In the genomic region with DNA sequence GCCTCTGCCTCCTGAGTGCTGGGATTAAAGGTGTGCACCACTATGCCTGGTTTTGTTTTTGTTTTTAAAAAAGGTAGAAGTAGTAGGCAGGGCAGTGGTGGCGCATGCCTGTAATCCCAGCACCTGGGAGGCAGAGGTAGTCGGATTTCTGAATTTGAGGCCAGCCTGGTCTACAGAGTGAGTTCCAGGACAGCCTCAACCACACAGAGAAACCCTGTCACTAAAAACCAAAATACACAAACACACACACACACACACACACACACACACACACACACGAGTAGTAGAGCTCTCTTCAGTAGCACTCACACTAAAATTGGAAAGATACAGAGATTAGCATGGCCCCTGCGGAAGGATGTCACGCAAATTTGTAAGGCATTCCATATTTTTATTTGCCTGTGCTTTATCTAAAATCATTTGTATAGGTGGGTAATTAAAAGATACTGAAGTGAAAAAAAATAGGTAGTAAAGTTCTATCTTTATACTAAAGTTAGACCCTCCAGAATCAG, we compare ENCODE assay signal across 8 mouse cellular contexts. TPM values are rescaled to one million over a fixed set of nuclear protein-coding genes. Genes with fewer than 3 reads are reported as not detected.
DNase-seq lines count a peak whose midpoint lies in the region; ATAC-seq and TF ChIP-seq lines count a peak whose summit lies in the region.

No protein-coding gene starts in this region.

- no peak overlapping the region for H3K4me2 ChIP-seq in hindbrain, embryonic 13.5 days

- WGBS in liver, adult 2 months: 64% methylated on average over 5 of the region's 5 CpGs
- WGBS in hindbrain, embryonic 13.5 days: 80% methylated on average over 5 of the region's 5 CpGs
- 18% methylated on average over 5 of the region's 5 CpGs for WGBS in macrophage (ENCODE audit: missing documents)

- H3K9me3 ChIP-seq in hindbrain, embryonic 13.5 days: no peaks in the 10 kb centered on the region

- H3K9ac ChIP-seq in liver, adult 2 months (ENCODE audit: low read depth, low read length): no peak overlapping the region
- no peak overlapping the region for H3K9ac ChIP-seq in hindbrain, embryonic 13.5 days

- peak overlapping the region; percentile 51 for H3K27ac ChIP-seq in liver, adult 2 months (replicated peaks; ENCODE audit: insufficient read depth, low read depth, low read length)
- H3K27ac ChIP-seq in brown adipose tissue, adult 24 weeks (replicated peaks; ENCODE audit: low read depth, low read length): peak overlapping the region; percentile 66
- peak overlapping the region; percentile 89; the same call in 1 of the 2 replicates for H3K27ac ChIP-seq in hindbrain, embryonic 13.5 days
- peak overlapping the region; percentile 98 for H3K27ac ChIP-seq in macrophage

- no peaks in the 10 kb centered on the region for H3K27me3 ChIP-seq in liver, adult 2 months (ENCODE audit: control insufficient read depth, insufficient read depth, low read length)
- no peaks in the 10 kb centered on the region for H3K27me3 ChIP-seq in hindbrain, embryonic 13.5 days

- peaks cover 16% of the 10 kb centered on the region for H3K4me1 ChIP-seq in liver, adult 2 months (ENCODE audit: control insufficient read depth, insufficient read depth, low read length)
- peaks cover 11% of the 10 kb centered on the region; the same call in 1 of the 2 replicates for H3K4me1 ChIP-seq in brown adipose tissue, adult 24 weeks (ENCODE audit: control insufficient read depth, insufficient read depth, insufficient read length, low read length)
- peaks cover 47% of the 10 kb centered on the region for H3K4me1 ChIP-seq in hindbrain, embryonic 13.5 days (replicated peaks)

- peaks cover 4% of the 10 kb centered on the region; the same call in 1 of the 2 replicates for H3K36me3 ChIP-seq in liver, adult 2 months (ENCODE audit: control insufficient read depth, insufficient read depth, low read length)
- H3K36me3 ChIP-seq in hindbrain, embryonic 13.5 days: peaks cover 2% of the 10 kb centered on the region
- H3K36me3 ChIP-seq in macrophage (ENCODE audit: inconsistent target): peaks cover 18% of the 10 kb centered on the region; the same call in 1 of the 2 replicates

- no peak overlapping the region for H3K4me3 ChIP-seq in liver, adult 2 months (ENCODE audit: insufficient read depth, low read depth, low read length)
- H3K4me3 ChIP-seq in brown adipose tissue, adult 24 weeks (ENCODE audit: insufficient read depth, low read depth, low read length): peak overlapping the region; percentile 6; the same call in 1 of the 2 replicates
- no peak overlapping the region for H3K4me3 ChIP-seq in hindbrain, embryonic 13.5 days
- H3K4me3 ChIP-seq in macrophage (ENCODE audit: inconsistent target): peak overlapping the region; percentile 94; the same call in 1 of the 2 replicates

- no peak for TF ChIP-seq CTCF in liver, adult 2 months (IDR thresholded peaks at IDR 0.05; ENCODE audit: low read depth, low read length)

- no peak for TF ChIP-seq POLR2A in liver, adult 2 months (IDR thresholded peaks at IDR 0.05; ENCODE audit: extremely low read depth, insufficient read depth, low read length)

- no peak for DNase-seq in liver, adult 2 months (ENCODE audit: extremely low read depth, low read depth, low spot score)
- no peak for DNase-seq in liver
- DNase-seq in adrenal gland, postnatal 14 days: no peak
- DNase-seq in layer of hippocampus, postnatal 36 days: no peak
- DNase-seq in retina, postnatal 1 day: no peak

- H3K79me2 ChIP-seq in liver, adult 2 months (ENCODE audit: control insufficient read depth, insufficient read depth, low read length): no peaks in the 10 kb centered on the region
- peaks cover 42% of the 10 kb centered on the region for H3K79me2 ChIP-seq in macrophage (ENCODE audit: inconsistent target)

- ATAC-seq in hindbrain, embryonic 13.5 days (ENCODE audit: low FRiP score): no peak

RNA-seq across cellular contexts. Expression of a gene that starts 0.8 kb away (rescaled TPM):
- 15.9 and 20.3 TPM in 2 replicates for total RNA-seq in liver, adult 2 months (2014; rRNA removed)
- 12.2 and 16.8 TPM in 2 replicates for polyA plus RNA-seq in liver, adult 2 months (2012; rRNA removed)
- polyA plus RNA-seq in brown adipose tissue, adult 24 weeks (2012; ENCODE audit: insufficient read depth, insufficient read length, missing spikeins): 13.6 and 16.8 TPM in 2 replicates
- 100 and 102 TPM in 2 replicates for polyA plus RNA-seq in hindbrain, embryonic 13.5 days (2015; fragmentation: Nextera tagmentation; extraction: Ambion mirVana)
- 10 to 100 TPM; 16.4 to 97.6 (median 62.9) TPM for total RNA-seq in macrophage (2018; cell fraction: chromatin; rRNA removed)
- total RNA-seq in macrophage (2018; cell fraction: cytosol; rRNA removed): 100 to 1,000 TPM; 271 to 390 (median 328) TPM
- total RNA-seq in macrophage (2018; cell fraction: nucleus; rRNA removed): 100 to 1,000 TPM in 14 of 26 experiments, 10 to 100 TPM in 12; 34.4 to 199 (median 109) TPM
- 359 to 667 TPM (median 372 TPM) in 3 replicates for polyA plus RNA-seq in macrophage (2018)
- total RNA-seq in adrenal gland, postnatal 14 days (2021): 83.0 and 109 TPM in 2 replicates
- 10 to 100 TPM in 1 of 2 experiments, 1 to 10 TPM in 1; 6.7 to 11.5 TPM for total RNA-seq in layer of hippocampus, postnatal 36 days (2021)

RNA-seq across cellular contexts. Expression of a gene that starts 2.4 kb away (rescaled TPM):
- 1.0 and 2.0 TPM in 2 replicates for total RNA-seq in liver, adult 2 months (2014; rRNA removed)
- 1.1 and 3.9 TPM in 2 replicates for polyA plus RNA-seq in liver, adult 2 months (2012; rRNA removed)
- not detected in 2 replicates for polyA plus RNA-seq in brown adipose tissue, adult 24 weeks (2012; ENCODE audit: insufficient read depth, insufficient read length, missing spikeins)
- 2.7 and 3.5 TPM in 2 replicates for polyA plus RNA-seq in hindbrain, embryonic 13.5 days (2015; fragmentation: Nextera tagmentation; extraction: Ambion mirVana)
- total RNA-seq in macrophage (2018; cell fraction: chromatin; rRNA removed): 10 to 100 TPM in 10 of 26 experiments, 1 to 10 TPM in 16; 3.4 to 16.1 (median 8.3) TPM
- 1 to 10 TPM in 6 of 26 experiments, under 1 TPM in 20; 0.12 to 1.8 (median 0.55) TPM for total RNA-seq in macrophage (2018; cell fraction: cytosol; rRNA removed)
- total RNA-seq in macrophage (2018; cell fraction: nucleus; rRNA removed): 10 to 100 TPM in 2 of 26 experiments, 1 to 10 TPM in 24; 1.8 to 21.5 (median 5.8) TPM
- polyA plus RNA-seq in macrophage (2018): 0.48 to 0.51 TPM (median 0.50 TPM) in 3 replicates
- total RNA-seq in adrenal gland, postnatal 14 days (2021): 1.8 and 3.6 TPM in 2 replicates
- total RNA-seq in layer of hippocampus, postnatal 36 days (2021): under 1 TPM; 0.62 to 0.73 TPM

RNA-seq across cellular contexts. Expression of a gene that starts 9.8 kb away (rescaled TPM):
- total RNA-seq in liver, adult 2 months (2014; rRNA removed): 3.0 and 3.6 TPM in 2 replicates
- polyA plus RNA-seq in liver, adult 2 months (2012; rRNA removed): 3.8 and 3.9 TPM in 2 replicates
- polyA plus RNA-seq in brown adipose tissue, adult 24 weeks (2012; ENCODE audit: insufficient read depth, insufficient read length, missing spikeins): 9.4 and 11.6 TPM in 2 replicates
- polyA plus RNA-seq in hindbrain, embryonic 13.5 days (2015; fragmentation: Nextera tagmentation; extraction: Ambion mirVana): 420 and 426 TPM in 2 replicates
- 10 to 100 TPM in 2 of 26 experiments, 1 to 10 TPM in 22, under 1 TPM in 1, not detected in 1; 0.85 to 15.2 (median 3.4) TPM for total RNA-seq in macrophage (2018; cell fraction: chromatin; rRNA removed)
- 1 to 10 TPM; 1.4 to 6.7 (median 3.3) TPM for total RNA-seq in macrophage (2018; cell fraction: cytosol; rRNA removed)
- 10 to 100 TPM in 1 of 26 experiments, 1 to 10 TPM in 22, under 1 TPM in 2, not detected in 1; 0.68 to 12.2 (median 2.8) TPM for total RNA-seq in macrophage (2018; cell fraction: nucleus; rRNA removed)
- 3.3 to 9.6 TPM (median 4.8 TPM) in 3 replicates for polyA plus RNA-seq in macrophage (2018)
- 24.2 and 30.6 TPM in 2 replicates for total RNA-seq in adrenal gland, postnatal 14 days (2021)
- 10 to 100 TPM; 16.0 to 18.0 TPM for total RNA-seq in layer of hippocampus, postnatal 36 days (2021)

RNA-seq across cellular contexts. Expression of a gene that starts 16.2 kb away (rescaled TPM):
- total RNA-seq in liver, adult 2 months (2014; rRNA removed): not detected in 2 replicates
- not detected in 2 replicates for polyA plus RNA-seq in liver, adult 2 months (2012; rRNA removed)
- not detected in 2 replicates for polyA plus RNA-seq in brown adipose tissue, adult 24 weeks (2012; ENCODE audit: insufficient read depth, insufficient read length, missing spikeins)
- not detected in 2 replicates for polyA plus RNA-seq in hindbrain, embryonic 13.5 days (2015; fragmentation: Nextera tagmentation; extraction: Ambion mirVana)
- not detected for total RNA-seq in macrophage (2018; cell fraction: chromatin; rRNA removed)
- not detected for total RNA-seq in macrophage (2018; cell fraction: cytosol; rRNA removed)
- total RNA-seq in macrophage (2018; cell fraction: nucleus; rRNA removed): 1 to 10 TPM in 1 of 26 experiments, not detected in 25; 1.6 TPM
- polyA plus RNA-seq in macrophage (2018): not detected in 3 replicates
- not detected in 2 replicates for total RNA-seq in adrenal gland, postnatal 14 days (2021)
- total RNA-seq in layer of hippocampus, postnatal 36 days (2021): not detected

RNA-seq across cellular contexts. Expression of a gene that starts 17.0 kb away (rescaled TPM):
- total RNA-seq in liver, adult 2 months (2014; rRNA removed): 0.18 TPM in 1 of 2 replicates, not detected in the other
- polyA plus RNA-seq in liver, adult 2 months (2012; rRNA removed): 0.06 TPM in 1 of 2 replicates, not detected in the other
- not detected in 2 replicates for polyA plus RNA-seq in brown adipose tissue, adult 24 weeks (2012; ENCODE audit: insufficient read depth, insufficient read length, missing spikeins)
- polyA plus RNA-seq in hindbrain, embryonic 13.5 days (2015; fragmentation: Nextera tagmentation; extraction: Ambion mirVana): 0.25 and 0.31 TPM in 2 replicates
- total RNA-seq in macrophage (2018; cell fraction: chromatin; rRNA removed): not detected
- total RNA-seq in macrophage (2018; cell fraction: cytosol; rRNA removed): under 1 TPM in 2 of 26 experiments, not detected in 24; 0.09 to 0.14 TPM
- under 1 TPM in 1 of 26 experiments, not detected in 25; 0.56 TPM for total RNA-seq in macrophage (2018; cell fraction: nucleus; rRNA removed)
- 0.17 TPM in 1 of 3 replicates, not detected in the others for polyA plus RNA-seq in macrophage (2018)
- 0.26 and 0.71 TPM in 2 replicates for total RNA-seq in adrenal gland, postnatal 14 days (2021)
- not detected for total RNA-seq in layer of hippocampus, postnatal 36 days (2021)

Comparison
In these comparisons a context has a peak if more than half of its experiments do, and no peak if none do; other contexts are left out.
1. H3K4me3 ChIP-seq: peak in brown adipose tissue, adult 24 weeks (single experiment) and macrophage (single experiment); none in liver, adult 2 months (single experiment) and hindbrain, embryonic 13.5 days (single experiment).
2. RNA of a gene that starts 9.8 kb away (polyA plus RNA-seq): 420 to 426 TPM in hindbrain, embryonic 13.5 days; 9.4 to 11.6 TPM in brown adipose tissue, adult 24 weeks, 3.8 to 3.9 TPM in liver, adult 2 months and 3.3 to 9.6 TPM in macrophage; every median in the first group is over 10 times any median in the second.
3. Peak in every context shown above with its lines, with median percentiles within 50 percentile points of each other: H3K27ac ChIP-seq.